Mouse (Mus musculus): ENCODE results near the gene Tmem217. TPM values are rescaled to one million over a fixed set of nuclear protein-coding genes. Genes with fewer than 3 reads are reported as not detected.

Gene Tmem217
- total RNA-seq (2023) = not detected

DNA sequence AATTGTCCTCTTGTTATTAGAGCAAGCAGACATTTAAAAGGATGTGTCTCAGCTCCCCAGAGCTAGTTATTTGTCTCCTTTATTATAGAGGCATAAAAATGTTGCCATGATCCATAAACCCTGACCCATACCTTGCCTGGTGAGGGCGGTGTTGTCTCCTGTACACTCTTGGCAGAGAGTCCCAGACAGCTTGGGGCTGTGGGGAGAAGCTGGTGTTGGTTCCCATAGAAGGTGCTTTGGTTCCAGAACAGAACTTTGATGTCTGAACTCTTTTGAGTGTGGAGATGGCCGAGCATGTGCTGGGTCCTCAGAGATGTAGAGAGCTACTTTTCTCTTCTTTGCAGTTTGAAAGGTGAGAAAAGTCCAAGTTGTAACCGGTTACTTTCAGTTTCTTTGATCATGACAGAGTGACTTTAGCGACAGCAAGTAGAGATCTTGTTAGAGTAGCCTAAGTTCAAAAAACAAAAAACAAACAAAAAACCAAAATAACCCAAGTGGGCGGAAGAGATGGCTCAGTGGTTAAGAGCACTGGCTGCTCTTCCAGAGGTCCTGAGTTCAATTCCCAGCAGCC is at the start of gene Tmem217:
TSS of gene Tmem217 (minus strand) at position 224 of the 571 bp plus-strand sequence.

GRCm38 (mm10) chr17:29549543-29550428 is 2.4 kb downstream of the Tmem217 start, which contains the start of the genes Gm17657 and Tbc1d22b:
Gene Gm17657, minus strand, starts transcription at chr17:29549638.
Gene Tbc1d22b, plus strand, starts transcription at chr17:29549785.

GRCm38 (mm10) chr17:29490713-29491581 is 61.2 kb downstream of the Tmem217 start, which contains the start of gene Pim1:
Gene Pim1, plus strand, starts transcription at chr17:29490753.

Other genes with a start within 250 kb of the Tmem217 start
- gene Pi16, start 234.7 kb downstream of the Tmem217 start, total RNA-seq (2023) = 1.8 TPM
- 62.3 TPM for gene Mtch1, start 204.5 kb downstream of the Tmem217 start, total RNA-seq (2023)
- gene Fgd2, start 191.5 kb downstream of the Tmem217 start, total RNA-seq (2023) = 13.6 TPM
- 484 TPM for gene Pim1, start 61.6 kb downstream of the Tmem217 start, total RNA-seq (2023)
- gene Gm17657, start 2.7 kb downstream of the Tmem217 start, total RNA-seq (2023) = not detected
- 53.5 TPM for gene Tbc1d22b, start 2.6 kb downstream of the Tmem217 start, total RNA-seq (2023)
- gene Rnf8, start 62.4 kb upstream of the Tmem217 start, total RNA-seq (2023) = 55.4 TPM
- gene Gm28043, start 62.5 kb upstream of the Tmem217 start, total RNA-seq (2023) = 8.6 TPM
- 102 TPM for gene Cmtr1, start 108.2 kb upstream of the Tmem217 start, total RNA-seq (2023)
- 10.3 TPM for gene Ccdc167, start 164.7 kb upstream of the Tmem217 start, total RNA-seq (2023)

Measured in CD4-positive naive resting alpha-beta T cell, adult 57 days (primary cell).